Mouse (Mus musculus): Measurements from ENCODE around the gene Pnpla7.

- no peak for TF ChIP-seq POLR2A (IDR thresholded peaks at IDR 0.05; ENCODE audit: extremely low read depth, insufficient read depth, low read length)
- TF ChIP-seq CTCF (IDR thresholded peaks at IDR 0.05; ENCODE audit: extremely low read depth, insufficient read depth, low read length) = no peak
These were observed 77.3 kb downstream of the Pnpla7 start for GRCm38 (mm10) chr2:25053101-25053500.
